Mouse (Mus musculus) forebrain, embryonic 14.5 days (tissue): ENCODE data around the gene Rbfox3. TPM values are rescaled to one million over a fixed set of nuclear protein-coding genes. Genes with fewer than 3 reads are reported as not detected.
A peak's percentile ranks its signal among the peaks of the same experiment; 100 is the strongest.

Experiments
- ATAC-seq: fragments of 200-750 bp; cut with Nextera tagmentation; 2 replicates; pipeline ENCODE4 v1.8.0; 2017; ENCODE audit warnings: mild to moderate bottlenecking, moderate library complexity
- DNase-seq: peaks from one replicate; pipeline ENCODE4 v3.0.0-alpha.2; 2015; ENCODE audit warnings: low spot score
- H3K27ac ChIP-seq: fragments of 300-500 bp; sonication (generic); 2 replicates; pipeline ENCODE4 v1.5.1; 2014; ENCODE audit warnings: low read depth, mild to moderate bottlenecking, control low read depth, low read length, moderate library complexity
- H3K27me3 ChIP-seq: fragments of 300-500 bp; sonication (generic); replicated peaks from 2 replicates; pipeline ENCODE4 v1.6.1; 2014; ENCODE audit warnings: low read length, control low read depth, mixed read lengths; ENCODE audit not compliant: control insufficient read depth, insufficient read depth
- H3K36me3 ChIP-seq: fragments of 300-500 bp; sonication (generic); 2 replicates; pipeline ENCODE4 v1.6.1; 2014; ENCODE audit warnings: low read length, control low read depth; ENCODE audit not compliant: control insufficient read depth, insufficient read depth
- H3K4me1 ChIP-seq: fragments of 300-500 bp; sonication (generic); 2 replicates; pipeline ENCODE4 v1.6.1; 2014; ENCODE audit warnings: antibody characterized with exemption, low read length, control low read depth; ENCODE audit not compliant: control insufficient read depth, insufficient read depth
- H3K4me2 ChIP-seq: fragments of 300-500 bp; sonication (generic); 2 replicates; pipeline ENCODE4 v1.6.1; 2014; ENCODE audit warnings: mild to moderate bottlenecking, control low read depth, low read length
- H3K4me3 ChIP-seq: fragments of 300-500 bp; sonication (generic); 2 replicates; pipeline ENCODE4 v1.5.1; 2014; ENCODE audit warnings: low read depth, low read length, control low read depth
- H3K9ac ChIP-seq: fragments of 300-500 bp; sonication (generic); 2 replicates; pipeline ENCODE4 v1.6.1; 2014; ENCODE audit warnings: mild to moderate bottlenecking, low read length, control low read depth, moderate library complexity
- H3K9me3 ChIP-seq: fragments of 300-500 bp; sonication (generic); replicated peaks from 2 replicates; pipeline ENCODE4 v1.6.1; 2016; ENCODE audit warnings: low read length, control low read depth, mixed read lengths; ENCODE audit not compliant: control insufficient read depth
- WGBS: fragments of 180-500 bp; shearing (Covaris S2); extraction: QIAGEN DNeasy Blood & Tissue Kit; methylation state at CpG from one replicate; pipeline ENCODE4 v1.1.7; 2014; 5-methylcytosine and 5-hydroxymethylcytosine counted together
- polyA plus RNA-seq: library from polyadenylated mRNA; unstranded; fragments of >200 nt; fragmentation: Nextera tagmentation; extraction: Ambion mirVana; gene quantifications from 2 replicates; pipeline ENCODE4 v1.2.1, GENCODE M21; 2014

The Rbfox3 gene
- polyA plus RNA-seq, 1 experiment from 2014 or later, result 28.2 TPM

GRCm38 (mm10) chr11:118653521-118654318 is 257.7 kb downstream of the Rbfox3 start:
- Histone ChIP-seq H3K27ac (no peak overlapping the region), H3K27me3 (no peaks in the 10 kb centered on the region), H3K9me3 (no peaks in the 10 kb centered on the region), H3K9ac (no peak overlapping the region), H3K36me3 (no peaks in the 10 kb centered on the region), H3K4me2 (no peak overlapping the region), H3K4me3 (no peak overlapping the region), H3K4me1 (no peaks in the 10 kb centered on the region)
- no peak for DNase-seq
- no peak for ATAC-seq
- WGBS, result 82% methylated on average over 14 of the region's 14 CpGs

GRCm38 (mm10) chr11:118652401-118653240 is 258.8 kb downstream of the Rbfox3 start:
- Histone ChIP-seq H3K4me3 (no peak overlapping the region), H3K27me3 (no peaks in the 10 kb centered on the region), H3K4me2 (no peak overlapping the region), H3K9ac (no peak overlapping the region), H3K9me3 (no peaks in the 10 kb centered on the region), H3K4me1 (no peaks in the 10 kb centered on the region), H3K27ac (no peak overlapping the region), H3K36me3 (no peaks in the 10 kb centered on the region)
- ATAC-seq (no peak), DNase-seq (no peak)
- WGBS, result 86% methylated on average over 13 of the region's 13 CpGs

GRCm38 (mm10) chr11:118648369-118648768 is 263.0 kb downstream of the Rbfox3 start:
- no peak overlapping the region for H3K4me2 ChIP-seq
- H3K27ac ChIP-seq, result no peak overlapping the region
- H3K36me3 ChIP-seq, result no peaks in the 10 kb centered on the region
- H3K4me1 ChIP-seq, result no peaks in the 10 kb centered on the region
- no peak for DNase-seq
- no peak for ATAC-seq
- no peaks in the 10 kb centered on the region for H3K9me3 ChIP-seq
- no peak overlapping the region for H3K4me3 ChIP-seq
- H3K27me3 ChIP-seq, result no peaks in the 10 kb centered on the region
- no peak overlapping the region for H3K9ac ChIP-seq
- 14% methylated on average over 5 of the region's 5 CpGs for WGBS

- ATAC-seq (no peak), DNase-seq (peak; percentile 46)
- H3K4me1 ChIP-seq, result no peaks in the 10 kb centered on the region
- H3K4me2 ChIP-seq, result no peak overlapping the region
- no peaks in the 10 kb centered on the region for H3K36me3 ChIP-seq
- no peaks in the 10 kb centered on the region for H3K27me3 ChIP-seq
- H3K9me3 ChIP-seq, result no peaks in the 10 kb centered on the region
- no peak overlapping the region for H3K4me3 ChIP-seq
- H3K27ac ChIP-seq, result no peak overlapping the region
- WGBS, result 86% methylated on average over 3 of the region's 3 CpGs
- H3K9ac ChIP-seq, result no peak overlapping the region
Observed at GRCm38 (mm10) chr11:118646864-118647263, 264.5 kb downstream of the Rbfox3 start.

GRCm38 (mm10) chr11:118645158-118645557 is 266.2 kb downstream of the Rbfox3 start:
- ATAC-seq (no peak), DNase-seq (no peak)
- Histone ChIP-seq H3K9ac (no peak overlapping the region), H3K4me2 (no peak overlapping the region), H3K36me3 (no peaks in the 10 kb centered on the region), H3K4me3 (no peak overlapping the region), H3K27me3 (no peaks in the 10 kb centered on the region), H3K9me3 (no peaks in the 10 kb centered on the region), H3K27ac (no peak overlapping the region), H3K4me1 (no peaks in the 10 kb centered on the region)
- WGBS, result 69% methylated on average over 3 of the region's 3 CpGs

GRCm38 (mm10) chr11:118640706-118641105 is 270.7 kb downstream of the Rbfox3 start:
- H3K27ac ChIP-seq, result no peak overlapping the region
- no peaks in the 10 kb centered on the region for H3K27me3 ChIP-seq
- ATAC-seq, result no peak
- H3K9ac ChIP-seq, result no peak overlapping the region
- no peak overlapping the region for H3K4me3 ChIP-seq
- H3K4me2 ChIP-seq, result no peak overlapping the region
- DNase-seq, result no peak
- no peaks in the 10 kb centered on the region for H3K36me3 ChIP-seq
- no peaks in the 10 kb centered on the region for H3K9me3 ChIP-seq
- 93% methylated on average over 4 of the region's 4 CpGs for WGBS
- no peaks in the 10 kb centered on the region for H3K4me1 ChIP-seq

- no peak overlapping the region for H3K4me2 ChIP-seq
- H3K36me3 ChIP-seq, result no peaks in the 10 kb centered on the region
- DNase-seq (no peak), ATAC-seq (no peak)
- no peaks in the 10 kb centered on the region for H3K27me3 ChIP-seq
- H3K4me1 ChIP-seq, result no peaks in the 10 kb centered on the region
- WGBS, result 79% methylated on average over 10 of the region's 10 CpGs
- no peak overlapping the region for H3K27ac ChIP-seq
- H3K4me3 ChIP-seq, result no peak overlapping the region
- no peaks in the 10 kb centered on the region for H3K9me3 ChIP-seq
- no peak overlapping the region for H3K9ac ChIP-seq
Observed at GRCm38 (mm10) chr11:118637718-118638117, 273.7 kb downstream of the Rbfox3 start.

GRCm38 (mm10) chr11:118634647-118635046 is 276.8 kb downstream of the Rbfox3 start:
- ATAC-seq, result no peak
- H3K4me2 ChIP-seq, result no peak overlapping the region
- peak; percentile 21 for DNase-seq
- no peaks in the 10 kb centered on the region for H3K36me3 ChIP-seq
- WGBS, result 48% methylated on average over 8 of the region's 8 CpGs
- H3K9ac ChIP-seq, result no peak overlapping the region
- H3K27ac ChIP-seq, result no peak overlapping the region
- H3K9me3 ChIP-seq, result no peaks in the 10 kb centered on the region
- H3K27me3 ChIP-seq, result no peaks in the 10 kb centered on the region
- no peak overlapping the region for H3K4me3 ChIP-seq
- no peaks in the 10 kb centered on the region for H3K4me1 ChIP-seq

- ATAC-seq (no peak), DNase-seq (no peak)
- Histone ChIP-seq H3K9ac (no peak overlapping the region), H3K36me3 (no peaks in the 10 kb centered on the region), H3K4me3 (no peak overlapping the region), H3K27me3 (no peaks in the 10 kb centered on the region), H3K4me1 (no peaks in the 10 kb centered on the region), H3K27ac (no peak overlapping the region), H3K4me2 (no peak overlapping the region), H3K9me3 (no peaks in the 10 kb centered on the region)
- 100% methylated on average over 1 of the region's 1 CpGs for WGBS
Observed at GRCm38 (mm10) chr11:118629718-118630117, 281.7 kb downstream of the Rbfox3 start.
